Mouse (Mus musculus) midbrain, embryonic 11.5 days (tissue): Measurements from ENCODE around the gene Zfp804a. TPM values are rescaled to one million over a fixed set of nuclear protein-coding genes. Genes with fewer than 3 reads are reported as not detected.

ENCODE experiments used
- ATAC-seq: fragments of 200-750 bp; cut with Nextera tagmentation; 2 replicates; pipeline ENCODE4 v1.8.0; 2017; ENCODE audit warnings: moderate TSS enrichment, moderate library complexity; ENCODE audit not compliant: low FRiP score
- DNase-seq: peaks from one replicate; pipeline ENCODE4 v3.0.0; 2015; ENCODE audit warnings: low spot score; ENCODE audit errors: missing footprints
- H3K27ac ChIP-seq: fragments of 300-500 bp; sonication (generic); 2 replicates; pipeline ENCODE4 v1.5.1; 2014; ENCODE audit warnings: low read depth, low read length
- H3K27me3 ChIP-seq: fragments of 300-500 bp; sonication (generic); 2 replicates; pipeline ENCODE4 v1.6.1; 2014; ENCODE audit warnings: mild to moderate bottlenecking, low read length, moderate library complexity, mixed read lengths; ENCODE audit not compliant: control insufficient read depth, insufficient read depth
- H3K36me3 ChIP-seq: fragments of 300-500 bp; sonication (generic); 2 replicates; pipeline ENCODE4 v1.6.1; 2014; ENCODE audit warnings: mild to moderate bottlenecking, low read length, moderate library complexity, mixed read lengths; ENCODE audit not compliant: control insufficient read depth, insufficient read depth
- H3K4me1 ChIP-seq: fragments of 300-500 bp; sonication (generic); 2 replicates; pipeline ENCODE4 v1.6.1; 2014; ENCODE audit warnings: low read length; ENCODE audit not compliant: control insufficient read depth, insufficient read depth
- H3K4me2 ChIP-seq: fragments of 300-500 bp; sonication (generic); 2 replicates; pipeline ENCODE4 v1.6.1; 2014; ENCODE audit warnings: mild to moderate bottlenecking, moderate library complexity
- H3K4me3 ChIP-seq: fragments of 300-500 bp; sonication (generic); 2 replicates; pipeline ENCODE4 v1.5.1; 2014; ENCODE audit warnings: low read depth, low read length
- H3K9ac ChIP-seq: fragments of 300-500 bp; sonication (generic); 2 replicates; pipeline ENCODE4 v1.6.1; 2014; ENCODE audit warnings: low read length
- H3K9me3 ChIP-seq: fragments of 300-500 bp; sonication (generic); 2 replicates; pipeline ENCODE4 v1.6.1; 2016; ENCODE audit warnings: low read length; ENCODE audit not compliant: control insufficient read depth
- WGBS: fragments of 180-500 bp; shearing (Covaris S2); extraction: QIAGEN DNeasy Blood & Tissue Kit; methylation state at CpG from one replicate; pipeline ENCODE4 v1.1.7; 2014; 5-methylcytosine and 5-hydroxymethylcytosine counted together
- polyA plus RNA-seq: library from polyadenylated mRNA; unstranded; fragments of >200 nt; fragmentation: Nextera tagmentation; extraction: Ambion mirVana; gene quantifications from 2 replicates; pipeline ENCODE4 v1.2.1, GENCODE M21; 2014

Zfp804a gene
- polyA plus RNA-seq, 1 experiment from 2014 or later: 1.5 TPM

DNA sequence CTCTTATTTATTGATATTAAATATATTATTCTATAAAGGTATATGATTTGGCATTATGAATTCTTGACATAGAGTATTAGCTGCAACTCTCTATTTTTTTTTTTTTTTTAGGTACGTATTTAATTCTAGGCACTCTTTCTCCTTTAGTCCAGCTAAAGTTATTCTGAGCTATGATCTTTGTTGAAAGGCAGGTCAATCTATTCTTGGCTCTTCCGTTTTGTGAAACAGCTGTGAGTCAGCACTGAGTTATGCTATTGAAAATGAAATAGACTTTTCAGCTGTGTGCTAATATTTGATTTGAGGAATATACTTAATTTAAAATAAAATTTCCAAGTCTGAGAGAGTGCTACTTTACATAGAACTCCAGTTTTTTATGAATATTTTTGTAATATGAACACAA is 164.9 kb downstream of the Zfp804a start:
- Histone ChIP-seq H3K4me1 (no peaks in the 10 kb centered on the region), H3K36me3 (no peaks in the 10 kb centered on the region), H3K9ac (no peak overlapping the region), H3K27ac (no peak overlapping the region), H3K9me3 (no peaks in the 10 kb centered on the region), H3K4me3 (no peak overlapping the region), H3K4me2 (no peak overlapping the region), H3K27me3 (no peaks in the 10 kb centered on the region)
- 80% methylated on average over 2 of the region's 2 CpGs for WGBS
- ATAC-seq: no peak
- DNase-seq: no peak

DNA sequence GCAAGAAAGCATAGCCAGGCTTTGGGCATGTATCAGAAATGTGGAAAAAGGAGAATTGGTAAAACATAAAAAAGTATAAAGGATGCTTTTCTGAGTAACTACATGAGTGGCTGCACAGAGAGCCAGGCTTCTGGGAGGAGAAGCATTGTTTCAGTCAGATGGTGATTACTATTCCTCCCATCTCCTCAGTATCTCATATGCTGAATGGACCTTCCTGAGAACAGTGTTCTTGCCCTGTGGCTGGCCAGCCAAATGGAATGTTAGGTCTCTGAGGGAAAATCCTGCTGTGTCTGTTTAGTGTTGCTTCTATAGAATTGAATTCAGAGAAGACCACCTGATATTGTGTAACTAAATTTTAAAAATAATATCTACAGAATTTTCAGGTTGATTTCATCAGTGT is 193.0 kb downstream of the Zfp804a start:
- H3K4me2 ChIP-seq: no peak overlapping the region
- peak; percentile 59 for ATAC-seq

GRCm38 (mm10) chr2:82246902-82247522 is 194.0 kb downstream of the Zfp804a start:
- Histone ChIP-seq H3K27me3 (no peaks in the 10 kb centered on the region), H3K4me3 (no peak overlapping the region), H3K9ac (no peak overlapping the region), H3K27ac (no peak overlapping the region), H3K9me3 (no peaks in the 10 kb centered on the region), H3K36me3 (no peaks in the 10 kb centered on the region), H3K4me2 (no peak overlapping the region), H3K4me1 (no peaks in the 10 kb centered on the region)
- DNase-seq: peak; percentile 81
- peak; percentile 44 for ATAC-seq

More for the DNA sequence above, 193.0 kb downstream of the Zfp804a start:
- Histone ChIP-seq H3K4me1 (no peaks in the 10 kb centered on the region), H3K27me3 (no peaks in the 10 kb centered on the region), H3K9me3 (no peaks in the 10 kb centered on the region), H3K36me3 (no peaks in the 10 kb centered on the region), H3K4me3 (no peak overlapping the region), H3K27ac (no peak overlapping the region), H3K9ac (no peak overlapping the region)
- DNase-seq: no peak

GRCm38 (mm10) chr2:82253382-82253781 is 200.4 kb downstream of the Zfp804a start:
- H3K4me2 ChIP-seq: no peak overlapping the region
- WGBS: 84% methylated on average over 5 of the region's 5 CpGs
- peak; percentile 12 for DNase-seq

GRCm38 (mm10) chr2:82282591-82283269 is 229.7 kb downstream of the Zfp804a start:
- Histone ChIP-seq H3K4me3 (no peak overlapping the region), H3K4me2 (no peak overlapping the region), H3K36me3 (no peaks in the 10 kb centered on the region), H3K9me3 (no peaks in the 10 kb centered on the region), H3K27me3 (no peaks in the 10 kb centered on the region), H3K9ac (no peak overlapping the region), H3K27ac (no peak overlapping the region), H3K4me1 (no peaks in the 10 kb centered on the region)
- ATAC-seq: 0 out of 2 replicates have a peak, but pooled peaks have one; percentile 52
- no peak for DNase-seq
- 75% methylated on average over 2 of the region's 2 CpGs for WGBS

More at GRCm38 (mm10) chr2:82253382-82253781, 200.4 kb downstream of the Zfp804a start:
- Histone ChIP-seq H3K27me3 (no peaks in the 10 kb centered on the region), H3K4me3 (no peak overlapping the region), H3K9ac (no peak overlapping the region), H3K27ac (no peak overlapping the region), H3K9me3 (no peaks in the 10 kb centered on the region), H3K36me3 (no peaks in the 10 kb centered on the region), H3K4me1 (no peaks in the 10 kb centered on the region)
- ATAC-seq: no peak

- DNase-seq (no peak), ATAC-seq (no peak)
- Histone ChIP-seq H3K4me2 (no peak overlapping the region), H3K27me3 (no peaks in the 10 kb centered on the region), H3K27ac (no peak overlapping the region), H3K36me3 (no peaks in the 10 kb centered on the region), H3K9ac (no peak overlapping the region), H3K4me3 (no peak overlapping the region), H3K4me1 (no peaks in the 10 kb centered on the region), H3K9me3 (no peaks in the 10 kb centered on the region)
- 89% methylated on average over 2 of the region's 2 CpGs for WGBS
These were observed 242.0 kb downstream of the Zfp804a start for GRCm38 (mm10) chr2:82294932-82295493.
